Mouse (Mus musculus) cerebellum, adult 11-12 months (tissue): ENCODE measurements around the gene Wdr63.

Experiments
- DNase-seq: peaks from one replicate; pipeline ENCODE4 v3.0.0; 2022

The Wdr63 gene

GRCm38 (mm10) chr3:146121310-146122124 is 13.6 kb upstream of the Wdr63 start:
- DNase-seq = no peak

GRCm38 (mm10) chr3:146117997-146118457 is 10.1 kb upstream of the Wdr63 start:
- DNase-seq = no peak

GRCm38 (mm10) chr3:146117258-146117996 is 9.5 kb upstream of the Wdr63 start, which contains the start of gene Mcoln3:
Mcoln3 (plus strand) TSS chr3:146117450.
- no peak for DNase-seq

GRCm38 (mm10) chr3:146110916-146111315 is 3.0 kb upstream of the Wdr63 start:
- DNase-seq = no peak

- DNase-seq = no peak
These were observed 2.4 kb upstream of the Wdr63 start for GRCm38 (mm10) chr3:146110358-146110757.

- DNase-seq = no peak
These were observed 1.0 kb upstream of the Wdr63 start for GRCm38 (mm10) chr3:146108945-146109344.

GRCm38 (mm10) chr3:146107116-146107849 is 647 bp downstream of the Wdr63 start:
- DNase-seq = no peak

GRCm38 (mm10) chr3:146102049-146102448 is 5.9 kb downstream of the Wdr63 start:
- no peak for DNase-seq

- DNase-seq = no peak
These were observed 8.0 kb downstream of the Wdr63 start for GRCm38 (mm10) chr3:146099925-146100324.

- DNase-seq = no peak
These were observed 10.1 kb downstream of the Wdr63 start for GRCm38 (mm10) chr3:146097861-146098260.

- no peak for DNase-seq
These were observed 10.9 kb downstream of the Wdr63 start for GRCm38 (mm10) chr3:146096986-146097385.

- no peak for DNase-seq
These were observed 12.9 kb downstream of the Wdr63 start for GRCm38 (mm10) chr3:146095066-146095465.

- DNase-seq = no peak
These were observed 16.8 kb downstream of the Wdr63 start for GRCm38 (mm10) chr3:146090988-146091657.

GRCm38 (mm10) chr3:146080241-146080640 is 27.7 kb downstream of the Wdr63 start:
- DNase-seq = no peak

GRCm38 (mm10) chr3:146072780-146073179 is 35.1 kb downstream of the Wdr63 start:
- no peak for DNase-seq

GRCm38 (mm10) chr3:146069276-146069675 is 38.7 kb downstream of the Wdr63 start:
- DNase-seq = no peak

- DNase-seq = no peak
These were observed 44.8 kb downstream of the Wdr63 start for GRCm38 (mm10) chr3:146063146-146063545.

GRCm38 (mm10) chr3:146059356-146059926 is 48.5 kb downstream of the Wdr63 start:
- DNase-seq = no peak

- no peak for DNase-seq
These were observed 49.7 kb downstream of the Wdr63 start for GRCm38 (mm10) chr3:146058263-146058662.

- no peak for DNase-seq
These were observed 50.8 kb downstream of the Wdr63 start for GRCm38 (mm10) chr3:146057131-146057530.

- DNase-seq = no peak
These were observed 54.1 kb downstream of the Wdr63 start for GRCm38 (mm10) chr3:146053873-146054272.

- no peak for DNase-seq
These were observed 54.7 kb downstream of the Wdr63 start for GRCm38 (mm10) chr3:146053082-146053814.
